Mouse (Mus musculus) myocyte (in vitro differentiated cells): ENCODE measurements around the gene Anxa11.
"Not testable (repeated sequence)": the region's sequence is repeated elsewhere in the genome, so short reads cannot be mapped to it uniquely, and the experiment has no call there.

Experiments
- CEBPB ChIP-seq: IDR thresholded peaks from 2 replicates; pipeline ENCODE4 v1.6.1; 2011; ENCODE audit warnings: mild to moderate bottlenecking, moderate library complexity; ENCODE audit not compliant: poor library complexity, insufficient read depth, severe bottlenecking
- E2F4 ChIP-seq: IDR thresholded peaks from one replicate; pipeline ENCODE4 v1.6.1; 2011; ENCODE audit warnings: mild to moderate bottlenecking, control low read depth, moderate library complexity; ENCODE audit not compliant: insufficient read depth
- MAX ChIP-seq: IDR thresholded peaks from one replicate; pipeline ENCODE4 v1.6.1; 2011; ENCODE audit warnings: low read depth, mild to moderate bottlenecking, control low read depth
- MYOD1 ChIP-seq, 3 experiments: IDR thresholded peaks; one replicate each; pipeline ENCODE4 v1.6.1; 2011; ENCODE audit warnings: control low read depth in 2 of 3, low read depth in 2 of 3, mild to moderate bottlenecking in 2 of 3, moderate library complexity in 1 of 3; ENCODE audit not compliant: insufficient read length in 2 of 3, control insufficient read depth in 1 of 3
- MYOG ChIP-seq, 3 experiments: IDR thresholded peaks; one replicate each; pipeline ENCODE4 v1.6.1; 2011; ENCODE audit warnings: control low read depth in 2 of 3, low read depth in 2 of 3, mild to moderate bottlenecking in 2 of 3; ENCODE audit not compliant: insufficient read length in 2 of 3, control insufficient read depth in 1 of 3, insufficient read depth in 1 of 3
- POLR2A ChIP-seq: IDR thresholded peaks from one replicate; pipeline ENCODE4 v1.6.1; 2011; ENCODE audit warnings: low read depth, mild to moderate bottlenecking, control low read depth, moderate library complexity; ENCODE audit not compliant: insufficient read length
- POLR2AphosphoS2 ChIP-seq: IDR thresholded peaks from one replicate; pipeline ENCODE4 v1.6.1; 2011; ENCODE audit warnings: low read depth, control low read depth; ENCODE audit not compliant: insufficient read length
- REST ChIP-seq: IDR thresholded peaks from one replicate; pipeline ENCODE4 v1.6.1; 2011; ENCODE audit warnings: mild to moderate bottlenecking, control low read depth, moderate library complexity; ENCODE audit not compliant: insufficient read depth, insufficient read length
- TCF12 ChIP-seq: IDR thresholded peaks from one replicate; pipeline ENCODE4 v1.6.1; 2011; ENCODE audit warnings: mild to moderate bottlenecking, control low read depth; ENCODE audit not compliant: poor library complexity, insufficient read depth, severe bottlenecking
- TCF3 ChIP-seq: IDR thresholded peaks from one replicate; pipeline ENCODE4 v1.6.1; 2011; ENCODE audit warnings: low read depth, control low read depth; ENCODE audit not compliant: insufficient read length

DNA sequence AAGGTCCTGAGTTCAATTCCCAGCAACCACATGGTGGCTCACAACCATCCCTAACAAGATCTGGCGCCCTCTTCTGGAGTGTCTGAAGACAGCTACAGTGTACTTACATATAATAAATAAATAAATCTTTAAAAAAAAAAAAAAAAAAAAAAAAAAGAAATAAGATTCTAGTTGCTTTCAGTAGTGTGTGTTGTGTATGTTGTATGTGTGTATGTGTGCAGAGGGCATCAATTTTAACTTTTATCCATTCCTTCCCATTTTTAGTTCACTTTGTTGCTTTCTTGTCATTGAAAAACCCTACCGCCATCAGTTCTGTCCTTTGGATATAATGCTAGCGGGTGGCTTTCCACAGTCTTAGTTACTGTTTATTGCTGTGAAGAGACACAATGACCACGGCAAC lies 6.8 kb downstream of the Anxa11 start:
- not testable (repeated sequence) for TF ChIP-seq POLR2A; POLR2AphosphoS2; TCF3; E2F4; TCF12; REST; MYOG (IDR thresholded peaks at IDR 0.05; ENCODE audit: control insufficient read depth in 1 of 3, insufficient read depth in 1 of 3, insufficient read length in 2 of 3, low read depth in 2 of 3); MAX; CEBPB; MYOD1 (IDR thresholded peaks at IDR 0.05; ENCODE audit: control insufficient read depth in 1 of 3, insufficient read length in 2 of 3, low read depth in 2 of 3)
